Mouse (Mus musculus) limb, embryonic 12.5 days (tissue): Measurements from ENCODE around the gene Polh. TPM values are rescaled to one million over a fixed set of nuclear protein-coding genes. Genes with fewer than 3 reads are reported as not detected.

ENCODE experiments used
- ATAC-seq: fragments of 200-750 bp; cut with Nextera tagmentation; 2 replicates; pipeline ENCODE4 v1.8.0; 2017; ENCODE audit warnings: low read depth, moderate TSS enrichment; ENCODE audit not compliant: insufficient number of reproducible peaks, insufficient read depth, low FRiP score, low TSS enrichment
- H3K27ac ChIP-seq: fragments of 300-500 bp; sonication (generic); 2 replicates; pipeline ENCODE4 v1.5.1; 2016; ENCODE audit warnings: mild to moderate bottlenecking, moderate library complexity
- H3K27me3 ChIP-seq: fragments of 300-500 bp; sonication (generic); 2 replicates; pipeline ENCODE4 v1.6.1; 2016; ENCODE audit warnings: mild to moderate bottlenecking, moderate library complexity
- H3K36me3 ChIP-seq: fragments of 300-500 bp; sonication (generic); 2 replicates; pipeline ENCODE4 v1.6.1; 2016; ENCODE audit warnings: mild to moderate bottlenecking, moderate library complexity
- H3K4me1 ChIP-seq: fragments of 300-500 bp; sonication (generic); replicated peaks from 2 replicates; pipeline ENCODE4 v1.6.1; 2016
- H3K4me2 ChIP-seq: fragments of 300-500 bp; sonication (generic); 2 replicates; pipeline ENCODE4 v1.6.1; 2016; ENCODE audit warnings: mild to moderate bottlenecking, moderate library complexity
- H3K4me3 ChIP-seq: fragments of 300-500 bp; sonication (generic); replicated peaks from 2 replicates; pipeline ENCODE4 v1.5.1; 2016; ENCODE audit warnings: mild to moderate bottlenecking
- H3K9ac ChIP-seq: fragments of 300-500 bp; sonication (generic); replicated peaks from 2 replicates; pipeline ENCODE4 v1.6.1; 2016; ENCODE audit warnings: mild to moderate bottlenecking, moderate library complexity
- H3K9me3 ChIP-seq: fragments of 300-500 bp; sonication (generic); 2 replicates; pipeline ENCODE4 v1.6.1; 2016; ENCODE audit warnings: mild to moderate bottlenecking, moderate library complexity
- WGBS: fragments of 180-500 bp; shearing (Covaris S2); methylation state at CpG from one replicate; pipeline ENCODE4 v1.1.7; 2016; 5-methylcytosine and 5-hydroxymethylcytosine counted together
- polyA plus RNA-seq: library from polyadenylated mRNA; unstranded; fragments of >200 nt; fragmentation: Nextera tagmentation; extraction: Ambion mirVana; gene quantifications from 2 replicates; pipeline ENCODE4 v1.2.1, GENCODE M21; 2016

The Polh gene
- polyA plus RNA-seq, 1 experiment from 2014 or later: 16.0 TPM

DNA sequence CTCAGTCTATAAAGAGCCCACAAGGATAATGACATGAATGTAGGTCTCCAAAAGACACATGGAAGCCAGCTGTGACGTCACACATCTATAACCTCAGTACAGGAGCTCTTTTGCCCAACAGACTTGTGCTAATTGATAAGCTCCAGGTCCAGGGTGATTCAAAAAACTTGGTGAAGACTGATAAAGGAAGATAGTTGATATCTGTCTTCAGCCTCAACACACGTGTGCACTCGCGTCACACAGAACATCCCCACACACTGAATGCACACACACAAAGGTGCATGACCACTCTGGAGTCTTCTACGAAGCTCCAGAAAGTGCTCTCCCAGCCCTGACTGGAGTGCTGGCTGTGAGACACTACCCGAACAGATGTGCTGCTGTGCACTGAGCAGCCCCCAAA lies 34.6 kb upstream of the Polh start:
- Histone ChIP-seq H3K4me3 (no peak overlapping the region), H3K9me3 (no peaks in the 10 kb centered on the region), H3K27me3 (no peaks in the 10 kb centered on the region), H3K9ac (no peak overlapping the region), H3K4me2 (no peak overlapping the region), H3K36me3 (peaks cover 95% of the 10 kb centered on the region), H3K4me1 (no peaks in the 10 kb centered on the region), H3K27ac (no peak overlapping the region)
- 86% methylated on average over 6 of the region's 6 CpGs for WGBS
- ATAC-seq: no peak

DNA sequence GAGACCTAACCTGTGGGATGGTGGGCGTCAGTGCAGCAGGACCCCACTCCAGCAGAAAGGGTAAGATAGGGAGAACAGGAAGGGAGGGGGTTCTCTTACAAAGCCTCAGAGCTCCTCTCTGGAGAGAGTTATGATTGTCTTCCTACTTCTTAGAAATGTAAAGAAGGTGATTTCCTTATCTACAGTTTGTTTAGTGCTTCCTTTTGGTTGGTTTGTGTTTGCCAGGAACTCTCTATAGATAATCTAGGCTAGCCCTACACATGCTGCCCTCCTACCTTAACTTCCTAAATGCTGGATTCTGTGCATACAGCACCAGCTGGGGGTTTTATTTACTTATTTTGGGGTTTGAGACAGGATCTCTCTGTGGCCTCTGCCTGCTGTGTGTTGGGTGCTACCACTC lies 33.6 kb upstream of the Polh start:
- no peak for ATAC-seq
- no peaks in the 10 kb centered on the region for H3K9me3 ChIP-seq
- H3K4me2 ChIP-seq: no peak overlapping the region
- no peaks in the 10 kb centered on the region for H3K27me3 ChIP-seq
- H3K4me3 ChIP-seq: no peak overlapping the region
- no peak overlapping the region for H3K27ac ChIP-seq
- H3K4me1 ChIP-seq: no peaks in the 10 kb centered on the region
- 94% methylated on average over 1 of the region's 1 CpGs for WGBS
- H3K9ac ChIP-seq: no peak overlapping the region
- peaks cover 93% of the 10 kb centered on the region for H3K36me3 ChIP-seq

DNA sequence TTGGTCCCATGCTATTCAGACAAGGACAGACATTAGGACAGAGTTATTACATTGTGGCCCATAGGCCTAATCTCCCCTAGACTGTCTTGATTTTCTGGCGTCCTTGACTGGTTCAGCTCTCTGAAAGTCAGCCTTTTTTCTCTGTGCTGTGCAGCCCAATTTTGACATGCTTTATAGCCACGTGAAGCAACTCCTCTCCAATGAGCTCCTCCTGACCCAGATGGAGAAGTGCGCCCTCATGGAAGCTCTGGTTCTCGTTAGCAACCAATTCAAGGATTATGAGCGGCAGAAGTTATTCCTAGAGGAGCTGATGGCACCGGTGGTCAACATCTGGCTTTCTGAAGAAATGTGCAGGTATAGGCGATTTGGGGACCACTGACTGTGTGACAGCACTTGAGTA lies 25.1 kb upstream of the Polh start:
- Histone ChIP-seq H3K4me1 (no peaks in the 10 kb centered on the region), H3K27ac (no peak overlapping the region), H3K36me3 (peaks cover 98% of the 10 kb centered on the region), H3K4me3 (no peak overlapping the region), H3K9me3 (no peaks in the 10 kb centered on the region), H3K9ac (no peak overlapping the region), H3K27me3 (no peaks in the 10 kb centered on the region), H3K4me2 (no peak overlapping the region)
- 44% methylated on average over 7 of the region's 7 CpGs for WGBS
- ATAC-seq: no peak

DNA sequence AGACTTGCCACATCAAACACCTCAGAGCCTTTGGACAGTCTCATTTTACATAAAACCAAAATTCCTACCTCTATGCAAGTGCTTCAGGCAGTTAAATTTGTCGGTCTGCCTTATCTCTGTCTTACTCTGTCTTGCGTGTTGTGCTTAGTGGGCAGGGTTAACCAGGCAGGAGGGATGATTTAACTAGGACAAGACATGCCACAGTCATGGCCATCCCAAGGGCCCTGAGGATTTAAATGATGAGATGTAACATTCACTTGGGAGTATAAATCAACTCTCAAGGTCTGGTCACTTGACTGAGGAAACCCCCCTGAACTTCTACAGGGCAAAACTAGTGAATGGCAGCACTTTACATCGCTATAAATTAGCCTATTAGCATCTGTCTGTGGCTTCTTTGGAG lies 19.2 kb upstream of the Polh start:
- H3K9me3 ChIP-seq: no peaks in the 10 kb centered on the region
- H3K4me1 ChIP-seq: no peaks in the 10 kb centered on the region
- H3K27ac ChIP-seq: no peak overlapping the region
- peaks cover 100% of the 10 kb centered on the region for H3K36me3 ChIP-seq
- 85% methylated on average over 3 of the region's 3 CpGs for WGBS
- no peaks in the 10 kb centered on the region for H3K27me3 ChIP-seq
- no peak overlapping the region for H3K9ac ChIP-seq
- ATAC-seq: no peak
- no peak overlapping the region for H3K4me3 ChIP-seq
- no peak overlapping the region for H3K4me2 ChIP-seq

DNA sequence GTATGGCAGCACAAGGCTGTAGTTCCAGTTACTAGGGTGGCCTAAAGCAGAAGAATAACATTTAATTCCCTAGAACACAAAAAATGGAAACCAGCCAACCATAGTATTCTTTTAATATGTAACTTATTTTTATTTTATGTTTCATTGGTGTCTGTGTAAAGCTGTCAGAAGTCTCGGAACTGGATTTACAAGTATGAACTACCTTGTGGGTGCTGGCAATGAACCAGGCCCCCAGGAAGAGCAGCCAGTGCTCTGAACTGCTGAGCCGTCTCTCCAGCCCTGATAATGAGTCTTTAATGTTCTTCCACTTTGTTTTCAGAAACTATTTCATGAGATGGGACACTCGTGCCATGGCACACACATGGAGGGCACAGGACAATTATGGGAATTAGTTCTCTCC lies 8.1 kb upstream of the Polh start:
- H3K4me1 ChIP-seq: no peaks in the 10 kb centered on the region
- no peaks in the 10 kb centered on the region for H3K27me3 ChIP-seq
- 93% methylated on average over 3 of the region's 3 CpGs for WGBS
- peaks cover 96% of the 10 kb centered on the region for H3K36me3 ChIP-seq
- no peak for ATAC-seq
- no peaks in the 10 kb centered on the region for H3K9me3 ChIP-seq
- H3K9ac ChIP-seq: no peak overlapping the region
- H3K27ac ChIP-seq: no peak overlapping the region
- H3K4me3 ChIP-seq: no peak overlapping the region
- H3K4me2 ChIP-seq: no peak overlapping the region

DNA sequence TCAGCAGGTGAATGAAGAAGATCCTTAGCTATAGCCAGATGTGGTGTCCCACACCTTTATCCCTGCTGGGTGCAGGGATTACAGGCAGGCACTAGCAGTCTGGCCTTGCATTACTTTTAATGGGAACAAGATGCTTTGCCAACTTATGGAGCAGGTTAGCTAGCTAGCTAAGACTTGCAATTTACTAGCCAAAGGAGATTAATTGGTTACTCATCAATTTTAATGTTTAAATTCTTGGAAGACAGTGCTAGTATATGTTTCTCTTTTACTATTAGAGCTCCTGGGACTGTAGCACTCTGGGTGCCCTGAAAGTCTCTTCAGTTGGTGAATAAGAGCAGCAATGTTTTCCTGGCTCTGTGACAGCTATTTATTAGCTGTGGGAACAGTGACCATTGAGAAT lies 4.2 kb upstream of the Polh start:
- peaks cover 14% of the 10 kb centered on the region for H3K4me1 ChIP-seq
- H3K36me3 ChIP-seq: peaks cover 69% of the 10 kb centered on the region
- ATAC-seq: no peak

DNA sequence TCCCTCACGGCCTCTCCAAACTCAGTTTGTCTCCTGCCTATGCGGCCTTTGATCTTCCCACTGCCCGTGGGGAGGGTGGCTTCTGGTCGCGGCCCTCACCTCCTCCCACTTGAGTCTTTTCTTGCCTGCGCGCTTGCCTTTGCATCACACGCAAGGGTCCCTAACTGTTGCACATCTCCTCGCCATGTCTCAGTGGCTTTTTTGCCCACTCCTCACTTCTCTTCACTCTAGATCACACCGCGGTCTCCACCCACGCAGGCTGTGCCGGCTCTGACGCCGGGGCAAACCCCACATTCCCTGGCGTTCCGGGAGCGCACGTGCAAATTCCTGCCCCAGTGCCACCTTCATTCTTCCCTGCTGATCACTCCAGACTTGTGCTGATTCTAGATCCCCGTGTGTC lies 633 bp upstream of the Polh start:
- H3K4me3 ChIP-seq: peak overlapping the region; percentile 94
- ATAC-seq: peak; percentile 58; the same call in 1 of the 2 replicates
- peak overlapping the region; percentile 92 for H3K4me2 ChIP-seq
- WGBS: under 1% methylated on average over 20 of the region's 20 CpGs
- no peaks in the 10 kb centered on the region for H3K9me3 ChIP-seq
- peak overlapping the region; percentile 83 for H3K27ac ChIP-seq
- H3K27me3 ChIP-seq: no peaks in the 10 kb centered on the region
- peaks cover 25% of the 10 kb centered on the region for H3K4me1 ChIP-seq
- peaks cover 50% of the 10 kb centered on the region for H3K36me3 ChIP-seq
- peak overlapping the region; percentile 86 for H3K9ac ChIP-seq

More for the DNA sequence above, 4.2 kb upstream of the Polh start:
- no peak overlapping the region for H3K27ac ChIP-seq
- H3K9ac ChIP-seq: no peak overlapping the region
- no peaks in the 10 kb centered on the region for H3K9me3 ChIP-seq
- no peak overlapping the region for H3K4me2 ChIP-seq
- no peaks in the 10 kb centered on the region for H3K27me3 ChIP-seq
- H3K4me3 ChIP-seq: no peak overlapping the region

DNA sequence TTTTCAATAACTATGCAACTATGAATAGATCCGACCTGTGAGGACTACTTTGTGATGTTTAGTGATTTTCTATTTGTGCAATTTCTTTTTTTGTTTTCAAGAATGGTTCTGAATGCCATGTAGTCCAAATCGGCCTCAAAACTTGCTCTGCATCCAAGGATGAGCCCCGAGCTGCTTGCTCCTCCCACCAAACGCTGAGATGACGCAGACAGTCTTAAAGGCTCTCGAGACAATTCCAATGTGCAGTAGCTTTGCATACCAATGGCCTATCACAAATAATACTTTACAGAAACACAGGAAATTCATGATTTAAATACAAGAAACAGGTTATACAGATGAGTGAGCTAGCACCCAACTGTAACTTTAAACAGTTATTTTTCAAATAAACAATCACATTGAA lies 1.3 kb downstream of the Polh start:
- peak overlapping the region; percentile 94 for H3K4me3 ChIP-seq
- 76% methylated on average over 6 of the region's 6 CpGs for WGBS
- H3K4me1 ChIP-seq: peaks cover 25% of the 10 kb centered on the region
- ATAC-seq: no peak
- H3K4me2 ChIP-seq: peak overlapping the region; percentile 92
- H3K36me3 ChIP-seq: peaks cover 50% of the 10 kb centered on the region
- H3K27ac ChIP-seq: no peak overlapping the region
- no peaks in the 10 kb centered on the region for H3K9me3 ChIP-seq
- 0 out of 2 replicates have a peak overlapping the region, but pooled peaks have one; percentile 13 for H3K9ac ChIP-seq
- H3K27me3 ChIP-seq: no peaks in the 10 kb centered on the region

DNA sequence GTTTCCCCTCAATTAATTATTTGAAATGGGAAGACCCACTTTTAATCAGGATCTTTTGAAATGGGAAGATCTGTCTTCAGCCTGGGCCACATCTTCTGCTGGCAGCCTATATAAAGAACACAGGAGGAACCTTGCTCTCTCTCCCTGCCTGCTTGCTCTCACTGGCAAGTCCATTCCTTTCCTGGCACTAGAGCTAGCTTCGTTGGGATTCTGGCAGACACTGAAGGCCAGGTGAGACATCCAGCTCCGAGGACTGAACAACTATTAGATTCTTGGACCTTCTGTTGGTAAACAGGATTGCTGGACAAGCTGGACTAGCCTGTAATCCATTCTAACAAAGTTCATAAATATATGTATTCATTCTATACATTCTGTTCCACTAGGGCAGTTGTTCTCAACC lies 13.6 kb downstream of the Polh start:
- no peak overlapping the region for H3K4me2 ChIP-seq
- H3K27ac ChIP-seq: no peak overlapping the region
- ATAC-seq: no peak
- no peaks in the 10 kb centered on the region for H3K4me1 ChIP-seq
- H3K4me3 ChIP-seq: no peak overlapping the region
- H3K9ac ChIP-seq: no peak overlapping the region
- H3K27me3 ChIP-seq: no peaks in the 10 kb centered on the region
- peaks cover 91% of the 10 kb centered on the region for H3K36me3 ChIP-seq
- no peaks in the 10 kb centered on the region for H3K9me3 ChIP-seq
- WGBS: 91% methylated on average over 2 of the region's 2 CpGs

DNA sequence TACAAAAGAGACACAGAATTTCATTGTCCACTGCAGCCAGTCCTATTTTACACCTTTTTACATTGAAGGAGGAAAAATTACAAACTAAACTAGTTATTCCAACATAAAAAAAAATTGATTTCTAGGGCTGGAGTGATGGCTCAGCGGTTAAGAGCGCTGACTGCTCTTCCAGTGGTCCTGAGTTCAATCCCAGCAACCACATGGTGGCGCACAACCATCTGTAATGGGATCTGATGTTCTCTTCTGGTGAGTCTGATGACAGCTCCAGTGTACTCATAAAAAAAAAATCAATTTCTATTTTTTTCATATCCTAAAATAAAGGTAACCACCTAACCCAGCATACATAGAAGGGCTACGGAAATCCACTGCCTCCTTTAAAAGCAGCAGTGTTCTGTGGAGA lies 20.2 kb downstream of the Polh start:
- peaks cover 95% of the 10 kb centered on the region for H3K36me3 ChIP-seq

DNA sequence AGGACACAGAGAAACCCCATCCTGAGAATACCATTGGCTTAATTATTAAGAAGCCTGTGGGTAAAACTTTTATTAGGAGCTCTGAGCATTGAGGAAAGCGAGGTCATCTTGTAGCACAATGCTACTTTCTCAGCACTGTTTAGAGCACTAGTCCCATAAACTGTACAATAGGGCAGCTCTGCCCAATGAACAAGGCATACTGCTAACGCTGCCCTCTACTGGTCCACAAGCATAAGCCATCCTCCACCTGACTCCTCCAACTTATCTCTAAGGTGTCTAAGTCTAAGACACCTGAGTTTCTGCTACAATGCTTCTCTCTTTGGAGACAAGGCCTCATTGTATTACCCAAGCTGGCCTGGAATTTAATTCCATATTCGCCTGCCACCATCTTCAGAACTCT lies 31.9 kb downstream of the Polh start:
- Histone ChIP-seq H3K9ac (no peak overlapping the region), H3K4me1 (no peaks in the 10 kb centered on the region), H3K27me3 (no peaks in the 10 kb centered on the region), H3K36me3 (peaks cover 85% of the 10 kb centered on the region), H3K9me3 (no peaks in the 10 kb centered on the region), H3K4me3 (no peak overlapping the region), H3K27ac (no peak overlapping the region), H3K4me2 (no peak overlapping the region)
- ATAC-seq: no peak
- WGBS: 81% methylated on average over 3 of the region's 3 CpGs

More for the DNA sequence above, 20.2 kb downstream of the Polh start:
- Histone ChIP-seq H3K27me3 (no peaks in the 10 kb centered on the region), H3K9ac (no peak overlapping the region), H3K9me3 (no peaks in the 10 kb centered on the region), H3K27ac (no peak overlapping the region), H3K4me2 (no peak overlapping the region), H3K4me3 (no peak overlapping the region), H3K4me1 (no peaks in the 10 kb centered on the region)
- WGBS: 85% methylated on average over 4 of the region's 4 CpGs
- no peak for ATAC-seq

DNA sequence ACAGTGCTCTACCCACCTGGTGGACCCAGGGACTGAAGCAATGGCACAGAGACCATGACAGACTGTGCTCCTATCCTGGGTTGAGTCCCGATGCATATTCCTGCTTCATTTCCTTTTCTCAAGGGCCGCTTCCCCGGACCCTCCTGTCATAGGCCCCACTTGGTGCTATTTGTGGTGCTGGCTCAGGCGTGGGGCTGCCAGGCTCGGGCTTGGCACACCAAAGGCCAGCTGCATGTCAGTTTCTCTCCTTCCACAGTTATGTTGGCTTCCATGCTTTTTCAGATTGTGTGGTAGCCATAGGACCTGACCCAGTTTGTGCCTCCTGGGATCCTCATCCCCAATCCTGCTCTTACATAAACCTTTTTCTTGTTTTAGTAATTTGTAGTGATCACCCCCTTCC lies 33.7 kb downstream of the Polh start:
- H3K36me3 ChIP-seq: peaks cover 95% of the 10 kb centered on the region
- no peaks in the 10 kb centered on the region for H3K27me3 ChIP-seq
- no peak overlapping the region for H3K4me3 ChIP-seq
- ATAC-seq: no peak
- WGBS: 94% methylated on average over 5 of the region's 5 CpGs
- no peak overlapping the region for H3K27ac ChIP-seq
- no peaks in the 10 kb centered on the region for H3K4me1 ChIP-seq
- no peak overlapping the region for H3K9ac ChIP-seq
- H3K9me3 ChIP-seq: no peaks in the 10 kb centered on the region
- H3K4me2 ChIP-seq: no peak overlapping the region
